Mouse (Mus musculus): ENCODE measurements around the gene Tnfrsf25.
A peak's percentile ranks its signal among the peaks of the same experiment; 100 is the strongest.

Gene Tnfrsf25

DNA sequence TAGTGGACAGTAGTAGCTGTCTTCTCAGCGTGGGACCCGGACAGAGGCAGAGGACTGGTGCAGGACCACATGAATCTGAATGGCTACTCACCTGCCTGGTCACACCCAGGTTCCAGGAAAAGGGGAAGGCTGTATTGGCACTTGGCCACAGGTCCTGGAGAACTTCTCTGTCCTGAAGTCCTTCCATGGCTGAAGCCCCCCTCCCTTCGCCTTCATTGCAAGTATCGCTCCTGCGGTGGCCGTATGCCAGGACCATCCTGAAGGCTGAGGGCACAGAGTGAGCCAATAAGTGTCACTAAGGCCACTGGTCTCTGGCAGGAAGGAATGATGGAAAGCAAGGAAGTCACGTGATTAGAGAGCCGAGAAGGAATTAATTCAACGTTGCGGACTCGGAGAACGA lies 21.5 kb upstream of the Tnfrsf25 start:
- no peak for DNase-seq

DNA sequence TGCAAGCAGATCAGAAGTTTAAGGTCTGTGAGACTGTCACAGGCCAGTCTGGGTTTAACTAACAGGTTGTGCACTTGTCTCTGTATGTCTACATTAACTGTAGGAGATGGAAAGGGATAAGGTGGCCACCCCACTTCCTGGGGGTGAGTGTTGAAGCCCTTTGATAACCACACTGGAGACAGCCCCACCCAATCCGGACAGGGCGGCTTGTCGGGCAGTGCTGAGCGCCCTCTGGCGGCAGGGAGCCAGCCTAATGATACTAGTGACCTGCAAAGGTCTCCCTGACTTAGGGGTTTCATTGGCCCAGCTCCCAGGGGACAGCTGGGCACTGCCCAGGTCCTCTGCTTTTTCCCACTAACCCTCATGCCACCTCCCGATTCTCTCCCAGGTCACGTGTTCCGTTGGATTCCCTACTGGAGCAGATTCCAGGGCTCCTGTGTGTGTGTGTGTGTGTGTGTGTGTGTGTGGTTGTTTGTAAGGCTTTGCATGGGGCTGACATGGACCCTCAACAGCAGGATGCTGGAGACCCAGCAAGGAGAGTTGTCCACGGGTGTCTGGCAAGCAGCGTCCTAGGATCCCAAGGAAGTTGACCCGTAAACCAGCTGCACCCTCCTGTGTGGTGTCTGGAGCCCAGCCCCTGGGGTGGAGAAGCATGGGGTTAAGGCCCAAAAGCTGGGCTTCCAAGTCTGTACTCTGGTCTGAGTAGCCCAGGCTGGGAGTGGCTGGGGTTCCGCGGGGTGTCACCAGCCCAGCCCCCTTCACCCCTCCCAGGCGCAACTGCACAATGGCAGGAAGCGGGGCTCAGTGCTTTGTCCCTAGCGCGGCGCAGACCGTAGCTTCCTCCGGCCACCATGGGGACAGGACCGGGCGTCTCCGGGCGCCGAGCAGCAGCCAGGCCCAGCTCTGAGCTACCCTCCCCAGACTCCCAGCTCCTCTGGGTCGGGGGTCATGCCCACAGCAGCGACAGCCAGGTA lies 19.5 kb upstream of the Tnfrsf25 start:
- DNase-seq: peak; percentile 90

DNA sequence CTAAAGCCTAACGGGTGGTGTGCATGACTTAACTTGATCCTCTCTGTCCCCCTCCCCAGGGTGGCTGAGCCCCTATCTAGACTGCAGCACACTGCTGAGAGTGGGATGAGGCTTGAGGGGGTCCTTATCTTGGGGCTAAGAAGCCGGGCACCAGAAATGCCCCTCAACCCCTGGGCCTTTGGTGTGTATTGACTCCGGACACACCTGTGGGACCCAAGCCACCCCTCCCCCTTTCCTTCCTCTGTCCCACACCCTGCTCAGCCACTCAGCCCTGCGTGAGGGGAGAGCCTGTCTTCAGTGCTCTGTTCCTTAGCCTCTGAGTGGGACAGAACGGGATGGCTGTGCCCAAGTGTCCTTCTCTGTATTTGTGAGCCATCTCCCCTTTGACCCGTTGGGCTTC lies 18.8 kb upstream of the Tnfrsf25 start:
- no peak for DNase-seq

DNA sequence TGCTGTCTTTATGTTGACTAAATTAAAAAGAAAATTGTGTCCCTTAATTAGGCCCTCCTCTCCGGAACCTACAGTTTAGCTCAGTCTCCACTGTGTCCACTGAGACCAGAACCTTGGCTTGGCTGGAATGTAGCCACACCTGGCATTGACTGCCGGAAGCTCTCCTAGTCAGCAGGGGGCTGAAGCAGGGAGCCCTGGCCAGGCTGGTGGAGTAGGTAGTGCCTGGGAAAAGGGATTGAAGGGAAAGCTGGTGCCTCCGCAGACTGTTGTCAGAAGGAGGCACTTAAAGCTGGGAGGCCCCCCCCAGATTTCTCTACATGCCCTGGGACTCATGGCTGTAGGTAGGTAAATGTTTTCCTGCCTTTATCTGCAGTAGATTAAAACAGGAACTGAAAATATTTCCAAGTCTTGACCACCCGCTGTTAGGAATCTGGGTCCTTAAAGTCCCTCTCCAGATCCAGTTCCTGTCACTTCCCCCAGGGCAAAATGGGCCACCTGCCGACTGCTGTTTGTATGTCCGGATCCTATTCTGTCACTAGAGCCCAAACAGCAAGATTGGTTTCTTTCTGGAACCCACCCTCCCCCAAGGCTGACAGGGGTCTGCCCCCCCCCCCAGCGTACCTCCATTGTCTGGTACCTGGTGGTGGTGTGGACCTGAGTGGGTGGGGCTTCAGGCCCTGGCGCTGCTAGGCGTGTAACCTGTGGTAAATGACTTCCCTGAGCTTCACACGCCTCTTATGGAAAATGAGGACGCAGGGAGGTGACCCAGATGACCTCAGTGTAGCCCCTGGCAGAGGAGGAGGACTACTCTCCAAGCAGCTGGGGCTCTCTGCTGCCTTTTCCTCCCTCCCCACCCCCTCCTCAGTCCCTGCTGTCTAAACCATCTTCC lies 17.6 kb upstream of the Tnfrsf25 start:
- DNase-seq: peak; percentile 60

DNA sequence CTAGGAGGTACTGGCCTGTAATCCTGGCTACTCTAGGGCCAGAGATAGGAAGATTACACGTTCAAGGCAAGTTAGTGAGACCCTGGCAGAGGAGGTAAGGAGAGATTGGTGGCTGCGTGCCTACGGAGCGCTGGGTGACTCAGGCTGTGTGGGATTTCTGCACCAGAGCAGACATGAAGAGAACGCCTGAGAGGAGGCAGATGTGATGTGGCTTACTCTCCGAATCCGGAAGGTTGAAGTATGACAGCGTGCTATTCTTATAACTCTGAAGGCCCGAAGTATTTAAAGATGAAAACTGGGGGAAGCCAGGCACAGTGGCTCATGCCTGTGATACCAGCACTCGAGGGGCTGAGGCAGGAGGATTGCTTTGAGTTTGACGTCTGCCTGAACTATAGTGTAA lies 15.2 kb upstream of the Tnfrsf25 start:
- no peak for DNase-seq

DNA sequence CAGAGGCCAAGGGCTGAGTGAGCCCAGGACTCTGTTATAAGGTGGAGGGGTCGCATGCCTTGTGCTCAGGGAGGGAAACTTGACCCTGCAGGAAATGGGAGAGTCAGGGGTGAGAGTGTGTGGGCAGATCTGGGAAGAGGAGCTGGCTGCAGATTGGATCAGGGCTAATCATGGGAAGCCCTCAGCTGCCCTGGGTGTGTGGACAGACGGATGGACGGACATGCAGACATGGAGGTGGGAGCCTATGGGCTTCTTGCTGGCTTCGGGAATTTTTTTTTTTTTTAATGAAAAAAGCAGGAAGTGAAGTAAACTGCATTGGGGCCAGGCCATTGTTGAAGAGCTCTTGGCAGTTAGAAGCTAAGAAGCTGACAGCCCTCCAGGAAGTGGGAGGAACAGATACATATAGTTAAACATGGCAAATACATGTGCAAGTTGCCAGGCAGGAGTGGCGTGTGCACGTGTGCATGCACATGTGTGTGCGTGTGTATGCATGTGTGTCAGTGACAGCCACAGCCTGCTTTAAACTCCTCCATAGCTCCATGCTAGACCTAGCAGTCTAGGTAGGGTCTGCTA lies 14.6 kb upstream of the Tnfrsf25 start:
- peak; percentile 48 for DNase-seq

DNA sequence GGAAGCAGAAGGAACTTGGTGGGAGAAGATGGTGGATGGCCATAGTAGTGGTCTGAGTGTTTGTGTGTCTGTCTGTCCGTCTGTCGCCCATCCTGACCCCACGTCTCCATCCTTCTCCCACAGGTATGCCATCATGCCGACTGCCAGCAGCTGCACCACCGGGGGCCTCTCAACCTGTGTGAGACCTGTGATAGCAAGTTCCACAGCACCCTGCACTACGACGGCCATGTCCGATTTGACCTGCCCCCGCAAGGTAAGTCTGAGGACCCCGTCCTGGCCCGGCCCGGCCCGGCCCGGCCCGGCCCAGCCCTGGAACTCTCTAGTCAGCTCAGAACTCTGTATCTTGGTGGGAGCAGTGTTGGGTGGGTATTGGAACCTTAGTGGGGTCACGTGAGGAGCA lies 13.8 kb upstream of the Tnfrsf25 start:
- no peak for DNase-seq

DNA sequence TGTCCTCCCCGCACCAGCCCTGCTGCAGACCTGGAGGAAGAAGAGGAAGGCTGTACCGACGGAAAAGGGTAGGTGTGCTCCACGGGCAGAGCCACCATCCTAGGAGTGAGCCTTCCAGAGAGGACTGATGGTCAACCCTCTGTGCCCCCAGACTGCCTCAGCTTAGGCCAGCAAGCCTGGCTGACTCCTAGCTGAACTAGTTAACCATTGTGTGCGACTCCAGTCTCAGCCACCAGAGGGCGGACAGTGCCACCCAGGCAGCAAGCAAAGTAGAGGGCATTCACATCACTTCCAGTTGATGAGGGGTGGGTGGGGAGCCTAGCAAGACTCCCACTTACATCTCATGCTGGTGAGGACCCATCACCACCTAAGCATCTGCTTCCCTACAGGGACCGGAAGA lies 12.7 kb upstream of the Tnfrsf25 start:
- peak; percentile 86 for DNase-seq

DNA sequence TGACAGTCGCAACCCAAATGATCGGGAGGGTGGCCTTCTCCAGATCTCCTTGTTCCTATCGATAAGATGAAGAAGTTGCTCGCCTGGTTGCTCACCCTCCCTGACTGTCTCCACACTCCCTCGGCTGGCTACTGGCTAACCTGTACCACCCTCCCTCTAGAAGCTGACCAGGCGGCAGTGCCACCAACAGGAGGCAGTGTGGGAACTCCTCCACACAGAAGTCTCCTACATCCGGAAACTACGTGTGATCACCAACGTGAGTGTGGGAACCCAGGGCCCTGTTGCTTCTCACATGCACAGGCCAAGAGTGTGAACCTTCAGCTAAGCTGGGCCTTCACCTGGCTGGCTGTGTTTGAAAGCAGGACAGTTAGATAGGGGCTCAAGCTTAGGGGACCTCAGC lies 9.0 kb upstream of the Tnfrsf25 start:
- no peak for DNase-seq

DNA sequence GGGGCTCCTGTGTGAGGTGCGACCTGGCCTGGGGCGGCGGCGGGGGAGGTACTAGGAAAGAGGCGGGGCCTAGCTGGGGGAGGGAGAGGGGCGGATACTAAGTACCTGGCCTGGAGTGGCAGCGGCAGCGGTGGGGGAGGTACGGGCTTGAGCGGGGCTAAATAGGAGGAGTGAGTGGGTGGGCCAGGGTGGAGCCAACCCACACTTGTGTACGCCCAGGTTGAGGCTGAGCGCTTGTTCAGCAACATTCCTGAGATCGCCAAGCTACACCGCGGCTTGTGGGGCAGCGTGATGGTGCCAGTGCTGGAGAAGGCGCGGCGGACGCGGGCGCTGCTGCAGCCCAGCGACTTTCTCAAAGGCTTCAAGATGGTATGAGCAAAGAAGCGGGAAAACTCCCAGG lies 8.2 kb upstream of the Tnfrsf25 start:
- DNase-seq: peak; percentile 83

DNA sequence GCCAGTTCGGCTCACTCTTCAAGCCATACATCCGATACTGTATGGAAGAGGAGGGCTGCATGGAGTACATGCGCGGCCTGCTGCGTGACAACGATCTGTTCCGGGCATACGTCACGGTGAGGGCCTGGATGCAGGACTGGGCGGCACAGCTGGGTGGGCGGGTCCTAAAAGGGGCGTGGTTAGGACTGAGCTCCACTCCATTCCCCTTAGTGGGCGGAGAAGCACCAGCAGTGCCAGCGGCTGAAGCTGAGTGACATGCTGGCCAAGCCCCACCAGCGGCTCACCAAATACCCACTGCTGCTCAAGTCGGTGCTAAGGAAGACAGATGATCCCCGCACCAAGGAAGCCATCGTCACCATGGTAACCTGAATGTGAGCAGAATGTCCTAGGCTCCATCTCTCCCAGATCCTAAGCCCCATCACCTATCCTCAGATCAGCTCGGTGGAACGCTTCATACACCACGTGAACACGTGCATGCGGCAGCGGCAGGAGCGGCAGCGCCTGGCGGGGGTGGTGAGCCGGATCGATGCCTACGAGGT lies 7.7 kb upstream of the Tnfrsf25 start:
- DNase-seq: peak; percentile 87

DNA sequence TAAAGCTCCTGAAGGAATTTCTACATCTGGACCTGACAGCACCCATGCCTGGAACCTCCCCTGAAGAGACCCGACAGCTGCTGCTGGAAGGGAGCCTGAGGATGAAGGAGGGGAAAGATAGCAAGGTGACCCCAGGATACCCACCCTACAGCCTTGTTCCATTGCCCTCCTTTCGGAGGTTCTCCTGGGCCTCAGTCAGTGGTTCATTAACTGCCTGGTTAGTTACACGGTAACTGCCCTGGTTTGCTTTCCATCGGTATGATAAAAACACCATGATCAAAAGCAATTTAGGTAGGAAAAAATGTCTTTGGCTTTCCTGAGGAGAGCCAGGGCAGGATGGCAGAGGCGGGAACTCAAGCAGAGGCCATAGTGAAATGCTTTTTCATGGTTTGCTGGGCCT lies 7.1 kb upstream of the Tnfrsf25 start:
- DNase-seq: no peak

DNA sequence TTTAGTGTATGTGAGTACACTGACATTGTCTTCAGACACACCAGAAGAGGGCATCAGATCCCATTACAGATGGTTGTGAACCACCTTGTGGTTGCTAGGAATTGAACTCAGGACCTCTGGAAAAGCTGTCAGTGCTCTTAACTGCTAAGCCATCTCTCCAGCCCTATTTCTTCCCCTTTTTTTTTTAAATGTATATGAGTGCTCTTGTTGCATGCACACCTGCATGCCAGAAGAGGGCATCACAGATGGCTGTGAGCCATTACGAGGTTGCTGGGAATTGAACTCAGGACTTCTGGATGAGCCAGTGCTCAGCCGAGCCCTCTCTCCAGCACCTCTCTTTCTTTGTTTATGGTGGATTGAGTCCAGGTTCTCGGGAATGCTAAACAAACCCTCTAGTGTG lies 6.2 kb upstream of the Tnfrsf25 start:
- DNase-seq: no peak

DNA sequence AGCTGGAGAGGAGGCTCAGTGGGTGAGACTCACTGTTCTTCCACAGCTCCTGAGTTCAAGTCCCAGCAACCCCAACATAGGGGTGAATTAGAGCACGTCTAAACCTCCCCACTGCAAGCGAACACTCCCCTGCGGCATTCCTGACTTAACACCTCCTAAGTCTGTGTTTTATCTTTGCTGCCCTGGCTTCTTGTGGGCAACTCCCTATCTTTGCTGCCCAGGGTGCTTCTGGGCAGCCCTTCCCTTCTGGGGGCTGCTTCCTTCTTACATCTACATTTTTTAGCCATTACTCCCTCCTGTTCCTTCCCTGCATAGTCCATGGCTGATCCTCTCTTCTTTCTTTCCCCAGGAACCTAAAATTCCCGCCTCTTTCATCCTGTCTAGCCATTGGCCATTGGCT lies 5.0 kb upstream of the Tnfrsf25 start:
- no peak for DNase-seq

DNA sequence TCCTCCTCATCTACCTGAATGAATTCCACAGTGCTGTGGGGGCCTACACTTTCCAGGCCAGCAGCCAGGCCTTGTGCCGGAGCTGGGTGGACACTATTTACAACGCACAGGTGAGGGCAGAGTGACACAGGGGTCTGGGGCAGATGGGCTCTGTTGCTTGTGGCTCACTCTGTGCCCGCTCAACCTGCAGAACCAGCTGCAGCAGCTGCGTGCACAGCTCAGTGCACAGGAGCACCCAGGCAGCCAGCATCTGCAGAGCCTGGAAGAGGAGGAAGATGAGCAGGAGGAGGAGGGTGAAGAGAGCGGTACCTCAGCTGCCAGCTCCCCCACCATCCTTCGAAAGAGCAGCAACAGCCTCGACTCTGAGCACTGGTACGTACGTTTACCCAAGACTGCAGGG lies 3.4 kb upstream of the Tnfrsf25 start:
- DNase-seq: no peak

DNA sequence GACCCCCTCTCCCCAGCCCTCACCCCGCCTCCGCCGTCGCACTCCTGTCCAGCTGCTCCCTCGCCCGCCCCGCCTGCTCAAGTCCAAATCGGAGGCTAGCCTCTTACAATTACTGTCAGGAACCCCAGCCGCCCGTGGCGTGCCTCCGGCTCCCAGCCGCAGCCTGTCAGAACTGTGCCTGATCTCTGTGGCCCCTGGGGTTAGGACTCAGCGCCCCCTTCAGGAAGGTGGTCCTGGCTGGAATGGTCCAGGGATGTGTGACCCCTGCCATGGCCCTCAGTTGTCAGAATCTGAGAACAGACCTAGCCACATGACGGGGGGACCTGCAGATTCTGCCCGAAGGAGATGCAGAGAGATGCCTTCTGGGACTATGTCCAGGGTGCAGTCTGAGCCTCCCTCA lies 1.7 kb upstream of the Tnfrsf25 start:
- no peak for DNase-seq

DNA sequence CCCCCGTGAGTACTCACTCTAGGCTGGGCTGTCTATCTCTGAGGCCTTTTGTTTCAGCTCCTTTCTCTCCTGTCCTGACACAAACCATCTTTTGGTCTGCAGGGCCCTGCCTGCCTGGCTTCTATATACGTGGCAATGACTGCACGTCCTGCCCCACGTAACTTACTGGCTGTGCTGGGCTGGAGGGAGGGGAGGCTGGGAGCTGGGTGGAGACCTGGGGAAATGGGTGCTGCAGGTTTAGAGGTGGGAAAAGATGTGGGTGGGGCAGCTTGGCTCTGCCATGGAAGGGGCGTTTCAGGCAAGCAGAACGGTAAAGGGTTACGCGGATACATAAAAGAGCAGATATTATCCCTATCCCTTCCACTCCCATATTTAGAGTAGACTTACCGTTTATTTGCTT lies 1.8 kb downstream of the Tnfrsf25 start:
- no peak for DNase-seq

DNA sequence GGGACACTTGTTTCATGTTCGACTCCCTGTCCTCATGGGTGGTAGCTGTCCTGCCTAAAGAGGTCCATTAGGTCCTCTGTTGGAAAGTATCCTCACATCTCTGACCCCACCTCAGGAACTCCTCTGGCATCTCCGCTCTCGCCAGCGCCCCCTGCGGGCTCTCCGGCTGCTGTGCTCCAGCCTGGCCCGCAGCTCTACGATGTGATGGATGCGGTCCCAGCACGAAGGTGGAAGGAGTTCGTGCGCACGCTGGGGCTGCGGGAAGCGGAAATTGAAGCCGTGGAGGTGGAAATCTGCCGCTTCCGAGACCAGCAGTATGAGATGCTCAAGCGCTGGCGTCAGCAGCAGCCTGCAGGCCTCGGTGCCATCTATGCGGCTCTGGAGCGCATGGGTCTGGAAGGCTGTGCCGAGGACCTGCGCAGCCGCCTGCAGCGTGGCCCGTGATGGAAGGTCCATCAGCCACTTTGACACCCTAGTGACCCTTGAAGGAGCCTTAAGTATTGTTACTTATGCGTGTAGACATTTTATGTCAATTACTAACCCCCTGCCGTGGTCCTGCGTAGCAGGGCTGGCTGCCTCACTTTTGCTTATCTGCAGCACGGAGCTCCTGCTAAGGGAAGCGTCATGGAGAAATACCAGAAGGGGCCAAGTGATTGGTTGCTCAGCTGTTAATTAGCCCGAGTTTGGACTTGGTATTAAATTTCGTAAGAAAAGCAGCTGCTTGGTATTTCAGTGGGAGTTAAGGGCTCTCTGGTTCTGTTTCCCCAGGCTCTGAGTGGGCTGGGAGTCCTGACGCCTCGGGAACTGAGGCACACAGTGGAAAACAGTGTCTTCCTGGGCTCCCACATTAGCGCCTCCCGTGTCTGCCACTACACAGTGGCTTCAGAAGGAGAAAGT lies 3.9 kb downstream of the Tnfrsf25 start:
- DNase-seq: peak; percentile 71

DNA sequence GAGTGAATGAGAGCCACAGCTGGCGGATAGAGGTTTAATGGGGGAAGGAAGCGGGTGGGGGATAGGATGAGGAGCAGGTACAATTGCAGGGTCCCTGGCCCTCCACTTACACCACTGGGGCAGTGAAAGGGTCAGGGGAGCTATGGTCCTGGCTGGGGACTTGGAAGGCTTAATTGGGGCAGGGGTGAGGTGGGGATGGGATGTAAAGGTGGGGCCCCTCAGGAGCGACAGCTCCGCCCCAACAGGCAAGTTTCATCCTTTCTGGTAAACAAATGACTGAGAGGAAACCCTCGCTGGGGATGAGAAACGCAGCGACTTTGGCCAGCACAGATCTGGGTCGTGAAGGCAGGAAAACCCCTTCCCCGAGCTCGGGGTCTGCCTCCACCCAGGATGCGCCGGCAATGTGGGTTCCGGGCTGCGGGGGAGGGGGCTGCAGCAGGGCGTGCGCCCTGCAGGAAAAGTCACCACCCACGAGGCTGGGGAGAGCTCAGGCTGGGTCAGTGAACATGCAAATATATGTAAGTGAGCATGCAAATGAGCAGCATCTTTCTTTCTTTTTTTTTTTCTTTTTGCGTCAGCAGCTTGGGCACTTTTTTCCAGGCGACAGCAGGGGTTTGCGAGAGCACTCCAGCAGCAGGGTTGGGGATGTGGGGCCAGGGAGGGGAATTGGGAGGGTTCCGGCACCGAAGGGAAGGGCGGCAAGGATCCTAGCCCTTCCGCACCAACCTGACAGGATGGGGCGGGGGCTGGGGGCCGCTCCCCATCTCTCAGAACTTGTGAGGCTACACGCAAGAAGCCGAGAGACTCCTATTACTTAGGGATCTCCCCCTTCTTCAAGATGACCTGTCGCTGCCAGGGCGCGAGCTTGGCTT lies 4.8 kb downstream of the Tnfrsf25 start:
- no peak for DNase-seq

DNA sequence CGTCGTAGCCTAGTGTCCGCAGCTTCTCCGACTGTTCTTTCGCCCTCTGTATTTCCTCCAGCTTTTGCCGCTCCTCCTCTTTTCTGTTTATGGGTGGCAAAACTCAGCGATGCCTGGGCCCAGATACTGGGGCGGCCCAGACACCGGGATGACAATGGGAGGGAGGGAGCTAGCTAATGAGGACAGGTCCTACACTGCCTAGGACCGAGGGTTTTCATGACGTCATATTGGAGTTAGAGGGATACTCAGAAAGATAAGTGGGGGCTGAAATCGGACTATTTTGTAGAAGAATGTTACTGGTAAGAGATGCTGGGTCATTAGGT lies 5.4 kb downstream of the Tnfrsf25 start:
- DNase-seq: no peak

DNA sequence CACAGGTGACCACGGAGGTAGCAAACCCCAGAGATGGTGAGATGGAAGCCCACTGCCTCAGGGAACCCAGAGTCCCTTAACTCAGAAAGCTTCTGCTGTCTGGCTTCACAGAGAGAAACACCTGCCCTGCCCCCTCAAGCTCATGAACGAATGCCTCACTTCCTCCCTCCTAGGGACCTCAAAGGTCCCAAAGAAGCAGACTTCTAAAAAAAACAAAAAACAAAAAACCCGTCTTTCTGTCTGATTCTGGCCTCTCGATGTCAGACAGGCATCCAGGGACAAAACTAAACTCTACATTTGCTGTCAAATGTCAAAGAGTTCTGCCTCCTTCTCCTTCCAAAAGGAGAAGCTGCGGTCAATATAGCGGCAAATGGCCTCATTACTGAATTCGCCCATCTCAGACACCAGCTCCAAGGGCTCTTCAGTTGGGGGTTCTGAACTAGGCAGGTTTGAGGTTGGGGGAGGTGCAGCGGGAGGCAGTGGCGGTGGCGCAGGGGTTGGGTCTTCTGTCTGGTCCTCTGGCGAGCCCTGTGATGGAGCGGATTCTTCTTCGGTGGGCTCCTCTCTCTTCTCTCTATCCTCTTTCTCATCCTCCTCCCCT lies 8.7 kb downstream of the Tnfrsf25 start:
- DNase-seq: no peak

Measured in lung, postnatal 10 days (tissue).